8 mouse cellular contexts compared by ENCODE assay signal in genomic region chr19:40544856-40545255, GRCm38 (mm10). TPM values are rescaled to one million over a fixed set of nuclear protein-coding genes. Genes with fewer than 3 reads are reported as not detected.
DNase-seq lines count a peak whose midpoint lies in the region; TF ChIP-seq lines count a peak whose summit lies in the region.
"Had no signal": no experiment of that assay in that cellular context is flagged by ENCODE, and none has a peak within 500 bp of the region (broad histone marks: within the 10 kb centered on the region; RNA-seq: fewer than 3 reads in every experiment).

No protein-coding gene starts in this region.

- no peak overlapping the region for H3K9ac ChIP-seq in ES-E14 (ENCODE audit: insufficient read depth, low read depth, low read length, poor library complexity, severe bottlenecking)
- H3K9ac ChIP-seq: limb, embryonic 15.5 days had no signal

- H3K4me1 ChIP-seq in ES-E14 (ENCODE audit: control insufficient read depth in 2 of 2, insufficient read depth in 2 of 2, low read length in 2 of 2, poor library complexity in 1 of 2): no peaks in the 10 kb centered on the region

- H3K4me3 ChIP-seq in ES-E14 (ENCODE audit: insufficient read depth in 1 of 2, low read depth in 1 of 2, low read length in 2 of 2, poor library complexity in 1 of 2, severe bottlenecking in 1 of 2): no peak overlapping the region
- H3K4me3 ChIP-seq: limb, embryonic 15.5 days had no signal

- H3K27ac ChIP-seq in ES-E14 (ENCODE audit: insufficient read depth, low read depth, low read length, poor library complexity, severe bottlenecking): no peak overlapping the region
- H3K27ac ChIP-seq: limb, embryonic 15.5 days had no signal

- H3K9me3 ChIP-seq in ES-E14 (ENCODE audit: control insufficient read depth, insufficient read depth, low read depth, low read length): no peaks in the 10 kb centered on the region
- H3K9me3 ChIP-seq: limb, embryonic 15.5 days had no signal

- in situ Hi-C loops in ES-E14 (cut with MboI; ENCODE audit: low sequenced_read_pairs in 2 of 2, unreplicated experiment in 2 of 2): loop anchor here in 1 of 2 experiments (25.0 kb wide), 1 partner anchor 208 kb away; no protein-coding TSS in a partner anchor

- no peaks in the 10 kb centered on the region for H3K36me3 ChIP-seq in ES-E14 (ENCODE audit: control insufficient read depth, insufficient read depth, low read length, poor library complexity, severe bottlenecking)
- H3K36me3 ChIP-seq: limb, embryonic 15.5 days had no signal

- DNase-seq in ES-E14 (ENCODE audit: low read depth, low spot score): peak; percentile 57
- peak; percentile 66 for DNase-seq in adrenal gland, postnatal 14 days
- peak; percentile 71 for DNase-seq in embryo, embryonic 9.5 days (ENCODE audit: extremely low spot score)
- DNase-seq in heart, postnatal 4 days: peak; percentile 77
- DNase-seq in layer of hippocampus, adult 9-10 months (ENCODE audit: low spot score): peak; percentile 32
- peak; percentile 73 for DNase-seq in lung, postnatal 14 days
- DNase-seq in right cerebral cortex, postnatal 10 days (ENCODE audit: low spot score in 2 of 2): peak; percentile 78 to 84

TF ChIP-seq in ES-E14, 5 proteins besides CTCF, POLR2A, EP300 and RAD21:
- TF ChIP-seq MAFK (IDR thresholded peaks at IDR 0.05; ENCODE audit: insufficient read depth, low read depth, low read length) (no peak), CHD2 (IDR thresholded peaks at IDR 0.05; ENCODE audit: low read depth, low read length) (no peak), HCFC1 (IDR thresholded peaks at IDR 0.05; ENCODE audit: borderline replicate concordance, insufficient read depth, low read length) (no peak), ZNF384 (IDR thresholded peaks at IDR 0.05; ENCODE audit: low read depth, low read length) (no peak), ZC3H11A (IDR thresholded peaks at IDR 0.05; ENCODE audit: borderline replicate concordance, low read depth, low read length) (peak; percentile 97)

RNA-seq across cellular contexts. Expression of gene Sorbs1, which starts 31.3 kb away (rescaled TPM):
- 12.5 and 18.0 TPM in 2 replicates for total RNA-seq in ES-E14 (2012; rRNA removed)
- 157 and 159 TPM in 2 replicates for total RNA-seq in adrenal gland, postnatal 14 days (2021)
- 100 to 1,000 TPM; 234 to 256 TPM for total RNA-seq in heart, postnatal 4 days (2021)

RNA-seq across cellular contexts. Expression of gene Aldh18a1, which starts 43.4 kb away (rescaled TPM):
- 44.4 and 74.2 TPM in 2 replicates for total RNA-seq in ES-E14 (2012; rRNA removed)
- total RNA-seq in adrenal gland, postnatal 14 days (2021): 17.7 and 21.4 TPM in 2 replicates
- total RNA-seq in heart, postnatal 4 days (2021): 10 to 100 TPM; 23.5 to 30.4 TPM
